Mouse (Mus musculus) MEL (cell line): ENCODE measurements at regions not wholly inside any gene's neighbourhood (a gene's known extent, or its start where the extent isn't known, plus 50 kb on each side); places are given as distances from the start of the nearest gene placed in this dataset.

Experiments used
- DNase-seq: peaks from one replicate; pipeline ENCODE4 v3.0.0; 2011; ENCODE audit warnings: low read depth, low spot score
- H3K27ac ChIP-seq: 2 replicates; pipeline ENCODE4 v1.5.1; 2012; ENCODE audit warnings: low read depth, mild to moderate bottlenecking, control low read depth, low read length, moderate library complexity; ENCODE audit not compliant: control insufficient read depth
- H3K27me3 ChIP-seq, 2 experiments: fragments of 150-350 bp in 1 of 2; sonication (generic) in 1 of 2; 2 replicates each; pipeline ENCODE4 v1.6.1; 2012; ENCODE audit warnings: low read length in 2 of 2, mild to moderate bottlenecking in 2 of 2, improper control_type of control experiment in 1 of 2, moderate library complexity in 1 of 2; ENCODE audit not compliant: insufficient read depth in 2 of 2, control insufficient read depth in 1 of 2
- H3K36me3 ChIP-seq, 2 experiments: 2 replicates each; pipeline ENCODE4 v1.6.1; 2012 to 2014; ENCODE audit warnings: low read length in 2 of 2, improper control_type of control experiment in 1 of 2, inconsistent platforms in 1 of 2, mild to moderate bottlenecking in 1 of 2; ENCODE audit not compliant: insufficient read depth in 2 of 2, control insufficient read depth in 1 of 2
- H3K4me1 ChIP-seq, 2 experiments: fragments of 150-350 bp in 1 of 2; sonication (generic) in 1 of 2; 2 replicates each; pipeline ENCODE4 v1.6.1; 2012; ENCODE audit warnings: low read length in 2 of 2, improper control_type of control experiment in 1 of 2, mild to moderate bottlenecking in 1 of 2; ENCODE audit not compliant: insufficient read depth in 2 of 2, control insufficient read depth in 1 of 2
- H3K4me3 ChIP-seq, 2 experiments: fragments of 150-350 bp in 1 of 2; sonication (generic) in 1 of 2; 2 replicates each; pipeline ENCODE4 v1.5.1; 2012; ENCODE audit warnings: low read depth in 2 of 2, low read length in 2 of 2, mild to moderate bottlenecking in 2 of 2, moderate library complexity in 2 of 2, control low read depth in 1 of 2, improper control_type of control experiment in 1 of 2; ENCODE audit not compliant: control insufficient read depth in 1 of 2, insufficient read depth in 1 of 2
- H3K79me2 ChIP-seq: 2 replicates; pipeline ENCODE4 v1.6.1; 2012; ENCODE audit warnings: mild to moderate bottlenecking, low read length, moderate library complexity; ENCODE audit not compliant: control insufficient read depth, poor library complexity, insufficient read depth
- H3K9ac ChIP-seq: 2 replicates; pipeline ENCODE4 v1.6.1; 2012; ENCODE audit warnings: low read depth, mild to moderate bottlenecking, control low read depth, low read length, moderate library complexity; ENCODE audit not compliant: control insufficient read depth, poor library complexity, severe bottlenecking
- H3K9me3 ChIP-seq: fragments of 150-350 bp; sonication (generic); replicated peaks from 2 replicates; pipeline ENCODE4 v1.6.1; 2012; ENCODE audit warnings: mild to moderate bottlenecking, low read length, improper control_type of control experiment, moderate library complexity; ENCODE audit not compliant: insufficient read depth
- BHLHE40 ChIP-seq: IDR thresholded peaks from 2 replicates; pipeline ENCODE4 v1.6.1; 2012; ENCODE audit warnings: low read depth, mild to moderate bottlenecking, inconsistent platforms, low read length, improper control_type of control experiment, borderline replicate concordance
- CHD1 ChIP-seq: IDR thresholded peaks from 2 replicates; pipeline ENCODE4 v1.6.1; 2012; ENCODE audit warnings: low read depth, mild to moderate bottlenecking, inconsistent platforms, low read length, improper control_type of control experiment
- EP300 ChIP-seq, 2 experiments: IDR thresholded peaks; 2 replicates each; pipeline ENCODE4 v1.6.1; 2011; ENCODE audit warnings: improper control_type of control experiment in 2 of 2, low read length in 2 of 2, low read depth in 1 of 2, mild to moderate bottlenecking in 1 of 2
- ETS1 ChIP-seq: IDR thresholded peaks from 2 replicates; pipeline ENCODE4 v1.6.1; 2012; ENCODE audit warnings: low read depth, mild to moderate bottlenecking, inconsistent platforms, low read length, improper control_type of control experiment, moderate library complexity
- GABPA ChIP-seq: IDR thresholded peaks from 2 replicates; pipeline ENCODE4 v1.6.1; 2012; ENCODE audit warnings: low read depth, mild to moderate bottlenecking, inconsistent platforms, low read length, improper control_type of control experiment, moderate library complexity
- GATA1 ChIP-seq: IDR thresholded peaks from 2 replicates; pipeline ENCODE4 v1.6.1; 2011; ENCODE audit warnings: low read depth, low read length, improper control_type of control experiment
- JUND ChIP-seq: IDR thresholded peaks from 2 replicates; pipeline ENCODE4 v1.6.1; 2011; ENCODE audit warnings: low read depth, mild to moderate bottlenecking, improper control_type of control experiment, low read length
- KAT2A ChIP-seq: conservative IDR thresholded peaks from 2 replicates; pipeline ENCODE4 v1.6.1; 2012; ENCODE audit warnings: low read depth, low read length, improper control_type of control experiment, inconsistent platforms
- MAFK ChIP-seq: IDR thresholded peaks from 2 replicates; pipeline ENCODE4 v1.6.1; 2011; ENCODE audit warnings: low read depth, mild to moderate bottlenecking, low read length, improper control_type of control experiment, borderline replicate concordance
- MAX ChIP-seq: IDR thresholded peaks from 2 replicates; pipeline ENCODE4 v1.6.1; 2011; ENCODE audit warnings: low read length, improper control_type of control experiment
- MYC ChIP-seq: IDR thresholded peaks from 2 replicates; pipeline ENCODE4 v1.6.1; 2011; ENCODE audit warnings: low read depth, mild to moderate bottlenecking, low read length, improper control_type of control experiment, moderate library complexity
- POLR2AphosphoS2 ChIP-seq: IDR thresholded peaks from 2 replicates; pipeline ENCODE4 v1.6.1; 2011; ENCODE audit warnings: low read length, improper control_type of control experiment
- RAD21 ChIP-seq: IDR thresholded peaks from 2 replicates; pipeline ENCODE4 v1.6.1; 2011; ENCODE audit warnings: mild to moderate bottlenecking, low read depth, low read length, improper control_type of control experiment
- RCOR1 ChIP-seq: IDR thresholded peaks from 2 replicates; pipeline ENCODE4 v1.6.1; 2012; ENCODE audit warnings: low read depth, mild to moderate bottlenecking, inconsistent platforms, low read length, improper control_type of control experiment
- SIN3A ChIP-seq: IDR thresholded peaks from 2 replicates; pipeline ENCODE4 v1.6.1; 2012; ENCODE audit warnings: low read length, improper control_type of control experiment, inconsistent platforms
- SMC3 ChIP-seq: IDR thresholded peaks from 2 replicates; pipeline ENCODE4 v1.6.1; 2011; ENCODE audit warnings: low read depth, low read length, improper control_type of control experiment
- TAL1 ChIP-seq: IDR thresholded peaks from 2 replicates; pipeline ENCODE4 v1.6.1; 2012; ENCODE audit warnings: mild to moderate bottlenecking, inconsistent platforms, low read length, moderate library complexity, mixed read lengths
- TCF12 ChIP-seq: IDR thresholded peaks from 2 replicates; pipeline ENCODE4 v1.6.1; 2014; ENCODE audit warnings: low read depth, mild to moderate bottlenecking, inconsistent platforms, low read length, improper control_type of control experiment, moderate library complexity
- UBTF ChIP-seq: IDR thresholded peaks from 2 replicates; pipeline ENCODE4 v1.6.1; 2012; ENCODE audit warnings: low read depth, mild to moderate bottlenecking, inconsistent platforms, low read length, improper control_type of control experiment, moderate library complexity, borderline replicate concordance; ENCODE audit not compliant: insufficient read depth
- ZC3H11A ChIP-seq: IDR thresholded peaks from 2 replicates; pipeline ENCODE4 v1.6.1; 2012; ENCODE audit warnings: low read depth, mild to moderate bottlenecking, inconsistent platforms, low read length, improper control_type of control experiment
- ZMIZ1 ChIP-seq: IDR thresholded peaks from 2 replicates; pipeline ENCODE4 v1.6.1; 2012; ENCODE audit warnings: low read depth, mild to moderate bottlenecking, inconsistent platforms, low read length, improper control_type of control experiment, moderate library complexity
- ZNF384 ChIP-seq: IDR thresholded peaks from 2 replicates; pipeline ENCODE4 v1.6.1; 2012; ENCODE audit warnings: low read depth, mild to moderate bottlenecking, inconsistent platforms, low read length, improper control_type of control experiment

- Histone ChIP-seq H3K4me3 (no peak overlapping the region), H3K9me3 (no peaks in the 10 kb centered on the region), H3K36me3 (no peaks in the 10 kb centered on the region), H3K79me2 (no peaks in the 10 kb centered on the region), H3K27me3 (peaks cover 0 to 3% of the 10 kb centered on the region in 2 experiments; a peak in 2 of 4 replicates), H3K27ac (no peak overlapping the region), H3K4me1 (no peaks in the 10 kb centered on the region), H3K9ac (no peak overlapping the region)
- TF ChIP-seq ZMIZ1 (no peak), RCOR1 (no peak), RAD21 (no peak), CHD1 (no peak), GABPA (no peak), UBTF (no peak), ZNF384 (no peak), POLR2AphosphoS2 (no peak), JUND (no peak), MAX (no peak)
- DNase-seq = no peak
These were observed 104.8 kb upstream of the Atxn1 start for GRCm38 (mm10) chr13:46069571-46069970.

- Histone ChIP-seq H3K27ac (peak overlapping the region; percentile 27; the same call in 1 of the 2 replicates), H3K36me3 (peaks cover 0 to 22% of the 10 kb centered on the region in 2 experiments; a peak in 2 of 4 replicates), H3K9me3 (no peaks in the 10 kb centered on the region), H3K4me3 (no peak overlapping the region), H3K9ac (no peak overlapping the region), H3K4me1 (peaks cover 2 to 26% of the 10 kb centered on the region in 2 experiments; a peak in 3 of 4 replicates), H3K79me2 (no peaks in the 10 kb centered on the region), H3K27me3 (no peaks in the 10 kb centered on the region; a peak in 1 of 4 replicates)
- TF ChIP-seq GATA1 (peak; percentile 22; the same call in 1 of the 2 replicates), SIN3A (no peak), MAX (peak; percentile 51; the same call in 1 of the 2 replicates), KAT2A (no peak), SMC3 (no peak), TCF12 (0 out of 2 replicates have a peak, but pooled peaks have one; percentile 5), TAL1 (no peak), MYC (0 out of 2 replicates have a peak, but pooled peaks have one; percentile 20), ETS1 (peak; percentile 25; the same call in 1 of the 2 replicates), EP300 (IDR thresholded peaks at IDR 0.05; ENCODE audit: low read depth in 1 of 2, low read length in 2 of 2) (peak; percentile 32 to 42; a peak in 2 of 4 replicates), MAFK (no peak), POLR2AphosphoS2 (no peak), ZC3H11A (no peak), ZNF384 (no peak), BHLHE40 (peak; percentile 72; the same call in 1 of the 2 replicates)
- DNase-seq = peak; percentile 77
These were observed 98.0 kb upstream of the Atxn1 start for GRCm38 (mm10) chr13:46062758-46063157.
